Mouse (Mus musculus): ENCODE measurements around the gene Tiprl. TPM values are rescaled to one million over a fixed set of nuclear protein-coding genes. Genes with fewer than 3 reads are reported as not detected.

Gene Tiprl
- polyA plus RNA-seq, 1 experiment from 2014 or later: 87.3 TPM

DNA sequence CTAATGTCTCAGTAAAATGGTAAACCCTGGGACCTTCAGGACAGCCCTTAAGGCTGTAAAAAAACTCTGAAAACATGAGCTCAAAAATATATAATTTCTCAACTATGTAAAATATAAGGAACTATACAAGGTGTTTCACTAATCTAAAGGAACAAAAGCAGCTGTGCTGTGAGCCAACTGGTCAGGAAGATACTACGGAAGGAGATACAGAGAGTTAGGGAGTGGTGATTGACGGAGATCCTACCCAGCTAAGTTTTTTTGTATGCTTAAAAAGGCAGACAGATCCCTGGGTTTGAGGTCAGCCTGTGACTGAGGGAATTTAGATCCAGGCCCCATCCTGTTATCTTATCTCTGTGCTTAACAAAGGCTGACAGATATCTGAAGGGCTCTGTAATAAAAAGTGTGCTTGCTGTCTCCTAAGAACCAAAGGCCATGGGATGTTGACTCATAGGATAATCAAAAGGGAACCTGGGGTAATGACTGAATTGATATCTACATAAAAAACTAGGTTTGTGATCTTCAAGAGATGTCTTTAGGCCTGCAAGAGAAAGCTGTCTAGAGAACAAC lies 19.7 kb downstream of the Tiprl start:
- H3K36me3 ChIP-seq (ENCODE audit: control insufficient read depth, insufficient read depth, low read length): peaks cover 20% of the 10 kb centered on the region; the same call in 1 of the 2 replicates
- H3K9me3 ChIP-seq (replicated peaks; ENCODE audit: control insufficient read depth, low read length): no peaks in the 10 kb centered on the region
- no peak overlapping the region for H3K27ac ChIP-seq (ENCODE audit: low read length)
- no peaks in the 10 kb centered on the region for H3K4me1 ChIP-seq (ENCODE audit: control insufficient read depth, insufficient read depth, low read length)
- no peak overlapping the region for H3K4me2 ChIP-seq (ENCODE audit: low read depth, low read length)
- WGBS: 74% methylated on average over 2 of the region's 2 CpGs
- no peak overlapping the region for H3K9ac ChIP-seq (ENCODE audit: low read length)
- no peak overlapping the region for H3K4me3 ChIP-seq (replicated peaks; ENCODE audit: low read length)
- ATAC-seq (ENCODE audit: insufficient read depth, low FRiP score): no peak
- no peaks in the 10 kb centered on the region for H3K27me3 ChIP-seq (ENCODE audit: control insufficient read depth, insufficient read depth, low read length)

DNA sequence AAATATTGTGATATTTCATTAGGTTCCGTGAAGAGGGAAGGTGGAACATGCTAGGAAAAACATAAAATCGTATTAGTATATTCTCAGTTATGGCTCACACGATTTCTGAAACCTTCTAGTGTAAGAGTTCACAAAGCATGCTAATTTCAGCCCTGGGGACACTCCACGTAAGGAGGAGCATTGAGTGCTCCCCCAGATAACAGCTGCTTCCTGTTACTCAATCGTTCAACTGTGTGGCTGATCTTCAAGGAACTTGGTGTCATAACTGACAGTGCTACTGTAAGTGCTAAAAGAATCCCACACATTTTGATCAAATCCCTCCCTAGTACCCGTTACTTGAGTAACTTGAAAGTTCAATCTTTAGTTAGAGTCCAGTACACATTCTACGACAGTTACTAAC lies 21.0 kb downstream of the Tiprl start:
- Histone ChIP-seq H3K4me3 (replicated peaks; ENCODE audit: low read length) (no peak overlapping the region), H3K9me3 (replicated peaks; ENCODE audit: control insufficient read depth, low read length) (no peaks in the 10 kb centered on the region), H3K4me2 (ENCODE audit: low read depth, low read length) (no peak overlapping the region), H3K4me1 (ENCODE audit: control insufficient read depth, insufficient read depth, low read length) (no peaks in the 10 kb centered on the region), H3K36me3 (ENCODE audit: control insufficient read depth, insufficient read depth, low read length) (peaks cover 17% of the 10 kb centered on the region; the same call in 1 of the 2 replicates), H3K27me3 (ENCODE audit: control insufficient read depth, insufficient read depth, low read length) (no peaks in the 10 kb centered on the region), H3K27ac (ENCODE audit: low read length) (no peak overlapping the region), H3K9ac (ENCODE audit: low read length) (no peak overlapping the region)
- 80% methylated on average over 7 of the region's 7 CpGs for WGBS
- ATAC-seq (ENCODE audit: insufficient read depth, low FRiP score): no peak

DNA sequence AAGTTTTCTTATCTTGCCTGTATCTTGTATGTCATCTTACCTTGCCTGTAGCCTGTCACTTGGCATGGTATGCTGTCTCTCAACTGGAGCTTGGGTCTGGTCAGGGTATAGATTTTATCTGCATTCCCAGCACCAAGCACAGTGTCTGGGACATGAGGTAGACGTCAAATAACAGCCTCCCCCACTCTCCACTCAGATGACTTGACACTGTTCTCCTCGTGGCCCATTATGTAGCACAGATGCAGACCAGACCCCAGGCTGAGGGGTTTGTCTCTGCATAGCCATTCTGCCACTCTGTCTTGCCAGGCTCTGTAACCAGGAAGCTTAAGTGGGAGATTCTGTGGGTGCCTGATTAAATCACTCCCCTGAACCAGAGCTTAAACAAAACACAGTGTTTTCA lies 31.2 kb downstream of the Tiprl start:
- 25% methylated on average over 2 of the region's 2 CpGs for WGBS
- Histone ChIP-seq H3K9ac (ENCODE audit: low read length) (no peak overlapping the region), H3K27me3 (ENCODE audit: control insufficient read depth, insufficient read depth, low read length) (no peaks in the 10 kb centered on the region), H3K27ac (ENCODE audit: low read length) (no peak overlapping the region), H3K4me1 (ENCODE audit: control insufficient read depth, insufficient read depth, low read length) (no peaks in the 10 kb centered on the region), H3K4me2 (ENCODE audit: low read depth, low read length) (no peak overlapping the region), H3K9me3 (replicated peaks; ENCODE audit: control insufficient read depth, low read length) (no peaks in the 10 kb centered on the region), H3K4me3 (replicated peaks; ENCODE audit: low read length) (no peak overlapping the region), H3K36me3 (ENCODE audit: control insufficient read depth, insufficient read depth, low read length) (no peaks in the 10 kb centered on the region)
- no peak for ATAC-seq (ENCODE audit: insufficient read depth, low FRiP score)

GRCm38 (mm10) chr1:165203488-165204035 lies 33.2 kb downstream of the Tiprl start:
- Histone ChIP-seq H3K4me2 (ENCODE audit: low read depth, low read length) (no peak overlapping the region), H3K36me3 (ENCODE audit: control insufficient read depth, insufficient read depth, low read length) (no peaks in the 10 kb centered on the region), H3K9me3 (replicated peaks; ENCODE audit: control insufficient read depth, low read length) (no peaks in the 10 kb centered on the region), H3K4me3 (replicated peaks; ENCODE audit: low read length) (no peak overlapping the region), H3K27ac (ENCODE audit: low read length) (no peak overlapping the region), H3K4me1 (ENCODE audit: control insufficient read depth, insufficient read depth, low read length) (no peaks in the 10 kb centered on the region), H3K9ac (ENCODE audit: low read length) (no peak overlapping the region), H3K27me3 (ENCODE audit: control insufficient read depth, insufficient read depth, low read length) (no peaks in the 10 kb centered on the region)
- 25% methylated on average over 2 of the region's 2 CpGs for WGBS
- ATAC-seq (ENCODE audit: insufficient read depth, low FRiP score): no peak

DNA sequence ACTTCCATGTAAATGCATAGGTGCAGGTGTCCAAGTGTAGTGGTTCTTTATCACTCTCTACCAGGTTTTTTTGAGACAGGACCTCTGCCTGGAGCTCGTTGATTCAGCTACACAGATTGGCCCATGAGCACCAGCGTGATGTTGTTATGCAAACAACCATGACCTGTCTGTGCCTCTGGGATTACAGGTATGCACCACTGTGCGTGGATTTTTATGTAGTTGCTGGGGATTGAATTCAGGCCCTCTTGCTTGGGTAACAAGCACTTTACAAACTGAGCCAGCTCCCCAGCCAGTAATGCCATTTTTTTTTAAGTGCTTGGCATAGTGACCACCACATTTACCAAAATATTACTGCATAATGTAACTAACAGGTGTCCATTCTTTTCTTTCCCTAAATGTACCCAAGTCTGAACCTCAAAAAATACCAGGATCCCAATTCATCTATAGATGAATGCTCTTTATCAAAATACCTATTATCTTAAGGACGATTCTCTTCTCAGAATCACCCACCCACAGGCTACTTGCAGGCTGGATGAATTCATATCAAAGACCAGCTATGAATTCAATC lies 35.3 kb downstream of the Tiprl start:
- ATAC-seq (ENCODE audit: insufficient read depth, low FRiP score): no peak
- 75% methylated on average over 4 of the region's 4 CpGs for WGBS
- H3K27me3 ChIP-seq (ENCODE audit: control insufficient read depth, insufficient read depth, low read length): no peaks in the 10 kb centered on the region
- no peaks in the 10 kb centered on the region for H3K36me3 ChIP-seq (ENCODE audit: control insufficient read depth, insufficient read depth, low read length)
- no peaks in the 10 kb centered on the region for H3K9me3 ChIP-seq (replicated peaks; ENCODE audit: control insufficient read depth, low read length)
- H3K4me1 ChIP-seq (ENCODE audit: control insufficient read depth, insufficient read depth, low read length): no peaks in the 10 kb centered on the region
- no peak overlapping the region for H3K4me2 ChIP-seq (ENCODE audit: low read depth, low read length)
- no peak overlapping the region for H3K27ac ChIP-seq (ENCODE audit: low read length)
- no peak overlapping the region for H3K4me3 ChIP-seq (replicated peaks; ENCODE audit: low read length)
- no peak overlapping the region for H3K9ac ChIP-seq (ENCODE audit: low read length)

- no peak overlapping the region for H3K4me2 ChIP-seq (ENCODE audit: low read depth, low read length)
- no peaks in the 10 kb centered on the region for H3K27me3 ChIP-seq (ENCODE audit: control insufficient read depth, insufficient read depth, low read length)
- H3K4me1 ChIP-seq (ENCODE audit: control insufficient read depth, insufficient read depth, low read length): no peaks in the 10 kb centered on the region
- H3K4me3 ChIP-seq (replicated peaks; ENCODE audit: low read length): no peak overlapping the region
- no peaks in the 10 kb centered on the region for H3K36me3 ChIP-seq (ENCODE audit: control insufficient read depth, insufficient read depth, low read length)
- no peak overlapping the region for H3K27ac ChIP-seq (ENCODE audit: low read length)
- 58% methylated on average over 8 of the region's 8 CpGs for WGBS
- no peaks in the 10 kb centered on the region for H3K9me3 ChIP-seq (replicated peaks; ENCODE audit: control insufficient read depth, low read length)
- H3K9ac ChIP-seq (ENCODE audit: low read length): no peak overlapping the region
- no peak for ATAC-seq (ENCODE audit: insufficient read depth, low FRiP score)
Observed at GRCm38 (mm10) chr1:165200748-165201147, 36.0 kb downstream of the Tiprl start.

DNA sequence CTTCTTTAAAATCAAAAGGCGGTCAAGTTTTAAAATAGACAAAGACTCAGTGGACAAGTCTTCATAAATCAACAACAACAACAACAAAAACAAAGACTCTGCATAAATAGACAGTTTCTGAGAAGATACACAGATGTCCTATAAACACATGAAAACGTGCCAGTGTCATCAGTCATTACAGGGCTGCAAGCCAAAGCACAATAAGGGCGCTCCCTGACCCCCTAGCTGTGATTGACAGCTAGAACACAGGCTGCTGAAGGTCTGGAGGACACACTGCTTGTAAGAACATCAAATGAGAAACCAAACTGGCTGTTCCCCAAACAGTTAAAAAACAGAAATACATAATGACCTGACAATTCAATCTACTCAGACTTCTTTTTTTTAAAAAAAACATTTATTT lies 37.2 kb downstream of the Tiprl start:
- Histone ChIP-seq H3K4me3 (replicated peaks; ENCODE audit: low read length) (no peak overlapping the region), H3K9ac (ENCODE audit: low read length) (no peak overlapping the region), H3K36me3 (ENCODE audit: control insufficient read depth, insufficient read depth, low read length) (no peaks in the 10 kb centered on the region), H3K27me3 (ENCODE audit: control insufficient read depth, insufficient read depth, low read length) (no peaks in the 10 kb centered on the region), H3K4me1 (ENCODE audit: control insufficient read depth, insufficient read depth, low read length) (no peaks in the 10 kb centered on the region), H3K27ac (ENCODE audit: low read length) (no peak overlapping the region), H3K9me3 (replicated peaks; ENCODE audit: control insufficient read depth, low read length) (no peaks in the 10 kb centered on the region), H3K4me2 (ENCODE audit: low read depth, low read length) (no peak overlapping the region)
- WGBS: 65% methylated on average over 3 of the region's 3 CpGs
- no peak for ATAC-seq (ENCODE audit: insufficient read depth, low FRiP score)

DNA sequence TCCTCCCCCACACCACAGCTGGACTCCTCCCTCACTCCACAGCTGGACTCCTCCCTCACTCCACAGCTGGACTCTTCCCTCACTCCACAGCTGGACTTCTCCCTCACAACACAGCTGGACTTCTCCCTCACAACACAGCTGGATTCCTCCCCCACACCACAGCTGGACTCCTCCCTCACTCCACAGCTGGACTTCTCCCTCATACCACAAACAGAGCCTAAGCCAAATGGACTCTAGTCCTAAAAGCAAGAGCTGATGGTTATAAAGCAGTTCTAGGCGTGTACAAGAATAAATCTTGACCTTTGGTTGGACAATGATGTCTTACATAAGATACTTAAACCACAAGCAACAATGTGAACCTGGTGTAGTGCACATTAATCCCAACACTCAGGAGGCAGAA lies 37.8 kb downstream of the Tiprl start:
- 64% methylated on average over 1 of the region's 1 CpGs for WGBS
- no peak overlapping the region for H3K27ac ChIP-seq (ENCODE audit: low read length)
- no peaks in the 10 kb centered on the region for H3K9me3 ChIP-seq (replicated peaks; ENCODE audit: control insufficient read depth, low read length)
- no peaks in the 10 kb centered on the region for H3K4me1 ChIP-seq (ENCODE audit: control insufficient read depth, insufficient read depth, low read length)
- H3K36me3 ChIP-seq (ENCODE audit: control insufficient read depth, insufficient read depth, low read length): no peaks in the 10 kb centered on the region
- no peak overlapping the region for H3K9ac ChIP-seq (ENCODE audit: low read length)
- no peak overlapping the region for H3K4me2 ChIP-seq (ENCODE audit: low read depth, low read length)
- H3K27me3 ChIP-seq (ENCODE audit: control insufficient read depth, insufficient read depth, low read length): no peaks in the 10 kb centered on the region
- H3K4me3 ChIP-seq (replicated peaks; ENCODE audit: low read length): no peak overlapping the region
- ATAC-seq (ENCODE audit: insufficient read depth, low FRiP score): no peak

DNA sequence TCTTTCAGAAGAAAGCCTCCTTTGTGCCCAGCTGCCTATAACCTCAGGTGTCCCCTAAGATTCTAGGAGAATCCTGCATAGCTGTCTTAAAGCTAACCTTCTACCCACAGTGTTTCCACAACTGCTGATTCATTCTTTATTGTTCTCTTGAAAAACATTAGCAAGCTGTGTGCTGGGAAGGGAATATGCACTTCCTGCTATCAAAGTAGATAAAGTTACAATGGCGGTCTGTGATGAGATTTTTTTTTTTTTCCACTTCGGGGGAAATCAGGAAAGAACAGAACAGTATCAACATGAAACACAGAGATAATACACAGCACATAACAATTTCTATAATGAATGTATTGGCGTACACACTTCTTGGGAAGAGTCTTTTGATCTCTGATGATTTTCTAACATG lies 38.9 kb downstream of the Tiprl start:
- Histone ChIP-seq H3K9ac (ENCODE audit: low read length) (no peak overlapping the region), H3K4me1 (ENCODE audit: control insufficient read depth, insufficient read depth, low read length) (no peaks in the 10 kb centered on the region), H3K27me3 (ENCODE audit: control insufficient read depth, insufficient read depth, low read length) (no peaks in the 10 kb centered on the region), H3K9me3 (replicated peaks; ENCODE audit: control insufficient read depth, low read length) (no peaks in the 10 kb centered on the region), H3K36me3 (ENCODE audit: control insufficient read depth, insufficient read depth, low read length) (no peaks in the 10 kb centered on the region), H3K4me3 (replicated peaks; ENCODE audit: low read length) (no peak overlapping the region), H3K27ac (ENCODE audit: low read length) (0 out of 2 replicates have a peak overlapping the region, but pooled peaks have one; percentile 1), H3K4me2 (ENCODE audit: low read depth, low read length) (no peak overlapping the region)
- no peak for ATAC-seq (ENCODE audit: insufficient read depth, low FRiP score)
- WGBS: 40% methylated on average over 3 of the region's 3 CpGs

Data from stomach, embryonic 16.5 days (tissue).